18 mouse cellular contexts compared by ENCODE assay signal in the genomic region with DNA sequence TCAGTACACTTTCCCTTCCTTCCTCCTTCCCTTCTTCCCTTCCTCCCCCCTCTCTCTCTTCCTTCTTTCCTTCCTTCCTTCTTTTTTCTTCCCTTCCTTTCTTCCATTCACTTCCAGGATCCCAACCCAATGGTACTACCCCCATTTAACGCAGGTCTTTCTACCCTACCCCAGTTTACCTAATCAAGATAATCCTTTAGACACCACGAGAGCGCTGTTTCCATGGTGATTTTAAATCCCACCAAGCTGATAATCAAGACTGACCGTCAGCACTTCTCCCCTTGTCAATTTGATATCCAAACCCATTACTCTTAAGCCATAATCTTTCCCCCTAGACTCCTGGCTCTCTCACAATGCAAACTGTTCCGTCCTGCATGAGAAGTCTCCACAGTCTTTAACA.
"Had no signal": no experiment of that assay in that cellular context is flagged by ENCODE, and none has a peak within 500 bp of the region (broad histone marks: within the 10 kb centered on the region; RNA-seq: fewer than 3 reads in every experiment).

No protein-coding gene starts in this region.

- H3K36me3 ChIP-seq: intestine, embryonic 15.5 days; limb, embryonic 12.5 days; limb, embryonic 15.5 days; liver, embryonic 12.5 days; liver, embryonic 15.5 days; lung, embryonic 15.5 days; midbrain, embryonic 12.5 days had no signal

- H3K4me1 ChIP-seq: intestine, embryonic 15.5 days; limb, embryonic 15.5 days; liver, embryonic 12.5 days; liver, embryonic 15.5 days; megakaryocyte, embryonic 14.5 days had no signal

- H3K27me3 ChIP-seq: intestine, embryonic 15.5 days; limb, embryonic 12.5 days; limb, embryonic 15.5 days; liver, embryonic 12.5 days; liver, embryonic 15.5 days; lung, embryonic 15.5 days; megakaryocyte, embryonic 14.5 days; midbrain, embryonic 12.5 days had no signal

- H3K4me2 ChIP-seq: intestine, embryonic 15.5 days; limb, embryonic 12.5 days; limb, embryonic 15.5 days; liver, embryonic 12.5 days; liver, embryonic 15.5 days; lung, embryonic 15.5 days; midbrain, embryonic 12.5 days had no signal

- H3K4me3 ChIP-seq: intestine, embryonic 15.5 days; limb, embryonic 12.5 days; limb, embryonic 15.5 days; liver, embryonic 12.5 days; liver, embryonic 15.5 days; lung, embryonic 15.5 days; megakaryocyte, embryonic 14.5 days; midbrain, embryonic 12.5 days had no signal

- DNase-seq: kidney, adult 11 months; kidney, adult 8-10 months; kidney, postnatal 14 days; kidney, postnatal 4 days; left cerebral cortex, postnatal 4 days; lung, adult 18-20 months; lung, postnatal 10 days; right cerebral cortex, postnatal 25 days; thymus, adult 18-20 months; thymus, postnatal 36 days had no signal

- H3K9me3 ChIP-seq: intestine, embryonic 15.5 days; limb, embryonic 12.5 days; limb, embryonic 15.5 days; liver, embryonic 12.5 days; liver, embryonic 15.5 days; lung, embryonic 15.5 days; midbrain, embryonic 12.5 days had no signal

- H3K9ac ChIP-seq: intestine, embryonic 15.5 days; limb, embryonic 12.5 days; limb, embryonic 15.5 days; liver, embryonic 12.5 days; liver, embryonic 15.5 days; lung, embryonic 15.5 days; midbrain, embryonic 12.5 days had no signal

- ATAC-seq: intestine, embryonic 15.5 days; liver, embryonic 12.5 days had no signal

- H3K27ac ChIP-seq: intestine, embryonic 15.5 days; limb, embryonic 12.5 days; limb, embryonic 15.5 days; liver, embryonic 12.5 days; liver, embryonic 15.5 days; lung, embryonic 15.5 days; midbrain, embryonic 12.5 days had no signal
